Mouse (Mus musculus) CH12.LX (cell line): ENCODE results near the gene Ush2a. TPM values are rescaled to one million over a fixed set of nuclear protein-coding genes. Genes with fewer than 3 reads are reported as not detected.

Experiments
- DNase-seq: peaks from one replicate; pipeline ENCODE4 v3.0.0-alpha.2; 2013; ENCODE audit errors: extremely low read depth
- H3K27ac ChIP-seq: 2 replicates; pipeline ENCODE4 v1.5.1; 2012; ENCODE audit warnings: low read depth, mild to moderate bottlenecking, control low read depth, moderate library complexity; ENCODE audit not compliant: insufficient read depth
- H3K27me3 ChIP-seq: replicated peaks from 2 replicates; pipeline ENCODE3; 2012; ENCODE audit warnings: inconsistent platforms
- H3K36me3 ChIP-seq, 2 experiments: replicated peaks in 1 of 2; 2 replicates each; pipeline versions ENCODE3 to v1.6.1; 2012; ENCODE audit warnings: inconsistent platforms in 1 of 2, low read length in 1 of 2, mild to moderate bottlenecking in 1 of 2, mixed read lengths in 1 of 2, moderate library complexity in 1 of 2; ENCODE audit not compliant: control insufficient read depth in 1 of 2, insufficient read depth in 1 of 2
- H3K4me1 ChIP-seq, 2 experiments: 2 replicates each; pipeline ENCODE4 v1.6.1; 2012; ENCODE audit warnings: inconsistent platforms in 1 of 2, moderate library complexity in 1 of 2; ENCODE audit not compliant: insufficient read depth in 2 of 2, control insufficient read depth in 1 of 2
- H3K4me2 ChIP-seq: 2 replicates; pipeline ENCODE4 v1.6.1; 2012; ENCODE audit warnings: low read depth, mild to moderate bottlenecking, control low read depth; ENCODE audit not compliant: poor library complexity, insufficient read depth, severe bottlenecking
- H3K4me3 ChIP-seq, 3 experiments: fragments of 150-350 bp in 1 of 3; sonication (generic) in 1 of 3; replicated peaks in 1 of 3; 2 replicates each; pipeline versions ENCODE3 to v1.5.1; 2011 to 2012; ENCODE audit warnings: low read depth in 2 of 3, low read length in 2 of 3, mild to moderate bottlenecking in 2 of 3, moderate library complexity in 2 of 3, control low read depth in 1 of 3, improper control_type of control experiment in 1 of 3, inconsistent platforms in 1 of 3, mixed read lengths in 1 of 3; ENCODE audit not compliant: poor library complexity in 1 of 3
- H3K79me2 ChIP-seq: replicated peaks from 2 replicates; pipeline ENCODE4 v1.6.1; 2012; ENCODE audit warnings: mild to moderate bottlenecking, moderate library complexity; ENCODE audit not compliant: control insufficient read depth, poor library complexity, insufficient read depth, severe bottlenecking; ENCODE audit errors: extremely low read depth
- H3K9ac ChIP-seq: 2 replicates; pipeline ENCODE4 v1.6.1; 2012; ENCODE audit warnings: low read depth, mild to moderate bottlenecking, control low read depth, moderate library complexity; ENCODE audit not compliant: insufficient read depth
- H3K9me3 ChIP-seq: replicated peaks from 2 replicates; pipeline ENCODE3; 2012; ENCODE audit warnings: low read length, inconsistent platforms, mixed read lengths
- BHLHE40 ChIP-seq: IDR thresholded peaks from 2 replicates; pipeline ENCODE4 v1.6.1; 2011; ENCODE audit warnings: mild to moderate bottlenecking, low read depth, low read length, improper control_type of control experiment
- CHD2 ChIP-seq: IDR thresholded peaks from 2 replicates; pipeline ENCODE4 v1.6.1; 2011; ENCODE audit warnings: low read length, improper control_type of control experiment
- E2F4 ChIP-seq: IDR thresholded peaks from 2 replicates; pipeline ENCODE4 v1.6.1; 2011; ENCODE audit warnings: low read depth, low read length, improper control_type of control experiment; ENCODE audit not compliant: insufficient replicate concordance
- GABPA ChIP-seq: IDR thresholded peaks from 2 replicates; pipeline ENCODE4 v1.6.1; 2012; ENCODE audit warnings: low read depth, low read length, improper control_type of control experiment, inconsistent platforms; ENCODE audit not compliant: insufficient replicate concordance
- IRF4 ChIP-seq: IDR thresholded peaks from 2 replicates; pipeline ENCODE4 v1.6.1; 2014; ENCODE audit warnings: low read depth, mild to moderate bottlenecking, inconsistent platforms, low read length, improper control_type of control experiment
- JUN ChIP-seq: IDR thresholded peaks from 2 replicates; pipeline ENCODE4 v1.6.1; 2011; ENCODE audit warnings: low read depth, mild to moderate bottlenecking, low read length, improper control_type of control experiment, moderate library complexity; ENCODE audit not compliant: insufficient read depth
- JUND ChIP-seq: conservative IDR thresholded peaks from 2 replicates; pipeline ENCODE4 v1.6.1; 2011; ENCODE audit warnings: low read depth, low read length, improper control_type of control experiment
- MAX ChIP-seq: IDR thresholded peaks from 2 replicates; pipeline ENCODE4 v1.6.1; 2011; ENCODE audit warnings: low read length, improper control_type of control experiment
- POLR2A ChIP-seq: IDR thresholded peaks from 2 replicates; pipeline ENCODE4 v1.6.1; 2011; ENCODE audit warnings: low read depth, mild to moderate bottlenecking, improper control_type of control experiment, low read length
- RAD21 ChIP-seq: IDR thresholded peaks from 2 replicates; pipeline ENCODE4 v1.6.1; 2011; ENCODE audit warnings: low read depth, mild to moderate bottlenecking, low read length, improper control_type of control experiment, moderate library complexity
- RCOR1 ChIP-seq: conservative IDR thresholded peaks from 2 replicates; pipeline ENCODE4 v1.6.1; 2012; ENCODE audit warnings: low read depth, mild to moderate bottlenecking, inconsistent platforms, low read length, improper control_type of control experiment
- SMC3 ChIP-seq: IDR thresholded peaks from 2 replicates; pipeline ENCODE4 v1.6.1; 2011; ENCODE audit warnings: low read depth, low read length, improper control_type of control experiment
- TCF12 ChIP-seq: IDR thresholded peaks from 2 replicates; pipeline ENCODE4 v1.6.1; 2014; ENCODE audit warnings: low read depth, mild to moderate bottlenecking, inconsistent platforms, low read length, improper control_type of control experiment
- USF1 ChIP-seq: IDR thresholded peaks from 2 replicates; pipeline ENCODE4 v1.6.1; 2014; ENCODE audit warnings: low read depth, mild to moderate bottlenecking, inconsistent platforms, low read length, improper control_type of control experiment
- ZKSCAN1 ChIP-seq: IDR thresholded peaks from 2 replicates; pipeline ENCODE4 v1.6.1; 2012; ENCODE audit warnings: low read depth, inconsistent platforms, low read length, improper control_type of control experiment, borderline replicate concordance
- dilution Hi-C: fragments of 300-500 bp; cut with MboI; formaldehyde crosslinking; loops from 2 replicates; pipeline ENCODE4 v1.14.3; 2020; ENCODE audit warnings: low sequenced_read_pairs; ENCODE audit not compliant: extremely low pct_unique_long_range_greater_than_20kb, extremely low pct_ligation_motif_present
- in situ Hi-C: fragments of 300-500 bp; cut with MboI; formaldehyde crosslinking; loops from 3 replicates; pipeline ENCODE4 v1.14.3; 2019; ENCODE audit warnings: low sequenced_read_pairs, low pct_ligation_motif_present, low pct_unique_long_range_greater_than_20kb, mixed read lengths
- polyA plus RNA-seq: library from polyadenylated mRNA; unstranded; fragments of >175 nt; gene quantifications from 2 replicates; pipeline ENCODE4 v1.2.1, GENCODE M21; 2012; ENCODE audit warnings: low read depth; ENCODE audit not compliant: insufficient read length
- total RNA-seq, 2 experiments: library from RNA; depleted of rRNA; stranded (reverse); fragments of 300-350 nt in 1 of 2; fragments of >200 nt in 1 of 2; gene quantifications; 2 replicates each; pipeline ENCODE4 v1.2.3; 2012 to 2014

Gene Ush2a
- total and polyA plus RNA-seq, 3 experiments = not detected

- no peaks in the 10 kb centered on the region for H3K4me1 ChIP-seq
- H3K9ac ChIP-seq = no peak overlapping the region
- no peaks in the 10 kb centered on the region for H3K79me2 ChIP-seq
- no peak overlapping the region for H3K4me2 ChIP-seq
- no peaks in the 10 kb centered on the region for H3K27me3 ChIP-seq
- no peak for TF ChIP-seq SMC3
- no peak for TF ChIP-seq GABPA
- TF ChIP-seq MAX = no peak
- no peak for TF ChIP-seq JUND
- TF ChIP-seq POLR2A = no peak
- TF ChIP-seq JUN = no peak
- no peak for TF ChIP-seq RCOR1
- TF ChIP-seq IRF4 = no peak
- TF ChIP-seq BHLHE40 = no peak
- no peak for TF ChIP-seq ZKSCAN1
- no peak for TF ChIP-seq USF1
- no peak for TF ChIP-seq CHD2
- TF ChIP-seq, all 38 proteins: peak for 0
- H3K36me3 ChIP-seq = no peaks in the 10 kb centered on the region
- peaks cover 55% of the 10 kb centered on the region for H3K9me3 ChIP-seq
- dilution Hi-C loops (no loop called here), in situ Hi-C loops (no loop called here)
- H3K27ac ChIP-seq = no peak overlapping the region
- no peak overlapping the region for H3K4me3 ChIP-seq
- no peak for DNase-seq
Observed at GRCm38 (mm10) chr1:188457221-188458008, 195.6 kb downstream of the Ush2a start.

GRCm38 (mm10) chr1:188461203-188461602 lies 199.4 kb downstream of the Ush2a start:
- H3K4me2 ChIP-seq = no peak overlapping the region
- no peaks in the 10 kb centered on the region for H3K27me3 ChIP-seq
- no peak for DNase-seq
- TF ChIP-seq RCOR1 (no peak), RAD21 (no peak), TCF12 (no peak), SMC3 (no peak), E2F4 (no peak), GABPA (no peak), MAX (no peak)
- dilution Hi-C loops (no loop called here), in situ Hi-C loops (no loop called here)
- H3K4me1 ChIP-seq = no peaks in the 10 kb centered on the region
- no peaks in the 10 kb centered on the region for H3K79me2 ChIP-seq
- H3K4me3 ChIP-seq = no peak overlapping the region
- no peak overlapping the region for H3K9ac ChIP-seq
- no peak overlapping the region for H3K27ac ChIP-seq
- no peaks in the 10 kb centered on the region for H3K36me3 ChIP-seq
- peaks cover 60% of the 10 kb centered on the region for H3K9me3 ChIP-seq
